Mouse (Mus musculus) intestine, embryonic 15.5 days (tissue): ENCODE measurements around the gene C9. TPM values are rescaled to one million over a fixed set of nuclear protein-coding genes. Genes with fewer than 3 reads are reported as not detected.
A peak's percentile ranks its signal among the peaks of the same experiment; 100 is the strongest.

Experiments
- ATAC-seq: fragments of 200-750 bp; cut with Nextera tagmentation; 2 replicates; pipeline ENCODE4 v1.8.0; 2017; ENCODE audit warnings: moderate TSS enrichment, moderate library complexity
- H3K27ac ChIP-seq: fragments of 300-500 bp; sonication (generic); 2 replicates; pipeline ENCODE4 v1.5.1; 2015; ENCODE audit warnings: mild to moderate bottlenecking, inconsistent platforms
- H3K27me3 ChIP-seq: fragments of 300-500 bp; sonication (generic); replicated peaks from 2 replicates; pipeline ENCODE4 v1.6.1; 2015; ENCODE audit warnings: inconsistent platforms
- H3K36me3 ChIP-seq: fragments of 300-500 bp; sonication (generic); 2 replicates; pipeline ENCODE4 v1.6.1; 2015; ENCODE audit warnings: inconsistent platforms
- H3K4me1 ChIP-seq: fragments of 300-500 bp; sonication (generic); replicated peaks from 2 replicates; pipeline ENCODE4 v1.6.1; 2015; ENCODE audit warnings: inconsistent platforms
- H3K4me2 ChIP-seq: fragments of 300-500 bp; sonication (generic); replicated peaks from 2 replicates; pipeline ENCODE4 v1.6.1; 2015; ENCODE audit warnings: mild to moderate bottlenecking, inconsistent platforms
- H3K4me3 ChIP-seq: fragments of 300-500 bp; sonication (generic); replicated peaks from 2 replicates; pipeline ENCODE4 v1.5.1; 2015; ENCODE audit warnings: inconsistent platforms
- H3K9ac ChIP-seq: fragments of 300-500 bp; sonication (generic); 2 replicates; pipeline ENCODE4 v1.6.1; 2015; ENCODE audit warnings: inconsistent platforms
- H3K9me3 ChIP-seq: fragments of 300-500 bp; sonication (generic); 2 replicates; pipeline ENCODE4 v1.6.1; 2016; ENCODE audit warnings: inconsistent platforms
- WGBS: fragments of 180-500 bp; shearing (Covaris S2); methylation state at CpG from one replicate; pipeline ENCODE4 v1.1.7; 2015; 5-methylcytosine and 5-hydroxymethylcytosine counted together
- polyA plus RNA-seq: library from polyadenylated mRNA; unstranded; fragments of >200 nt; fragmentation: Nextera tagmentation; extraction: Ambion mirVana; gene quantifications from 2 replicates; pipeline ENCODE4 v1.2.1, GENCODE M21; 2015

The C9 gene
- polyA plus RNA-seq, 1 experiment from 2014 or later = 4.2 TPM

- H3K4me3 ChIP-seq = no peak overlapping the region
- no peak overlapping the region for H3K4me2 ChIP-seq
- H3K9me3 ChIP-seq = no peaks in the 10 kb centered on the region
- H3K27ac ChIP-seq = no peak overlapping the region
- no peak for ATAC-seq
- WGBS = 89% methylated on average over 2 of the region's 2 CpGs
- H3K27me3 ChIP-seq = no peaks in the 10 kb centered on the region
- H3K4me1 ChIP-seq = no peaks in the 10 kb centered on the region
- H3K9ac ChIP-seq = no peak overlapping the region
- H3K36me3 ChIP-seq = no peaks in the 10 kb centered on the region
These were observed 47.3 kb downstream of the C9 start for GRCm38 (mm10) chr15:6492386-6492785.

GRCm38 (mm10) chr15:6498396-6499070 lies 53.4 kb downstream of the C9 start:
- Histone ChIP-seq H3K4me2 (no peak overlapping the region), H3K4me3 (no peak overlapping the region), H3K36me3 (no peaks in the 10 kb centered on the region), H3K9ac (no peak overlapping the region), H3K27ac (no peak overlapping the region), H3K4me1 (no peaks in the 10 kb centered on the region), H3K9me3 (no peaks in the 10 kb centered on the region), H3K27me3 (no peaks in the 10 kb centered on the region)
- WGBS = 83% methylated on average over 10 of the region's 10 CpGs
- ATAC-seq = no peak

GRCm38 (mm10) chr15:6500787-6501186 lies 55.7 kb downstream of the C9 start:
- ATAC-seq = no peak
- Histone ChIP-seq H3K36me3 (no peaks in the 10 kb centered on the region), H3K27me3 (no peaks in the 10 kb centered on the region), H3K4me3 (no peak overlapping the region), H3K9me3 (no peaks in the 10 kb centered on the region), H3K4me2 (no peak overlapping the region), H3K4me1 (no peaks in the 10 kb centered on the region), H3K27ac (no peak overlapping the region), H3K9ac (no peak overlapping the region)
- WGBS = 62% methylated on average over 1 of the region's 1 CpGs

GRCm38 (mm10) chr15:6517525-6517924 lies 72.4 kb downstream of the C9 start:
- 97% methylated on average over 1 of the region's 1 CpGs for WGBS
- no peak for ATAC-seq
- no peak overlapping the region for H3K4me2 ChIP-seq

GRCm38 (mm10) chr15:6519417-6520255 lies 74.5 kb downstream of the C9 start:
- Histone ChIP-seq H3K9ac (no peak overlapping the region), H3K4me2 (no peak overlapping the region), H3K27ac (no peak overlapping the region), H3K4me1 (no peaks in the 10 kb centered on the region), H3K9me3 (no peaks in the 10 kb centered on the region), H3K36me3 (no peaks in the 10 kb centered on the region), H3K27me3 (no peaks in the 10 kb centered on the region), H3K4me3 (no peak overlapping the region)
- 84% methylated on average over 19 of the region's 19 CpGs for WGBS
- ATAC-seq = no peak; the same call in 1 of the 2 replicates

More at GRCm38 (mm10) chr15:6517525-6517924, 72.4 kb downstream of the C9 start:
- Histone ChIP-seq H3K9ac (no peak overlapping the region), H3K4me1 (no peaks in the 10 kb centered on the region), H3K9me3 (no peaks in the 10 kb centered on the region), H3K27ac (no peak overlapping the region), H3K36me3 (no peaks in the 10 kb centered on the region), H3K27me3 (no peaks in the 10 kb centered on the region), H3K4me3 (no peak overlapping the region)

GRCm38 (mm10) chr15:6520505-6521155 lies 75.5 kb downstream of the C9 start:
- H3K4me2 ChIP-seq = no peak overlapping the region
- no peak overlapping the region for H3K9ac ChIP-seq
- peak; percentile 47; the same call in 1 of the 2 replicates for ATAC-seq
- H3K4me1 ChIP-seq = no peaks in the 10 kb centered on the region
- WGBS = 56% methylated on average over 10 of the region's 10 CpGs
- H3K36me3 ChIP-seq = no peaks in the 10 kb centered on the region
- no peaks in the 10 kb centered on the region for H3K27me3 ChIP-seq
- no peaks in the 10 kb centered on the region for H3K9me3 ChIP-seq
- H3K4me3 ChIP-seq = no peak overlapping the region
- H3K27ac ChIP-seq = no peak overlapping the region

GRCm38 (mm10) chr15:6522653-6523167 lies 77.6 kb downstream of the C9 start, which contains the start of gene Fyb:
Fyb (plus strand) TSS chr15:6522853.
- Histone ChIP-seq H3K9ac (no peak within 1 kb of the TSS), H3K27me3 (no peaks in the 10 kb centered on the region), H3K36me3 (no peaks in the 10 kb centered on the region), H3K4me2 (no peak within 1 kb of the TSS), H3K27ac (no peak within 1 kb of the TSS), H3K9me3 (no peaks in the 10 kb centered on the region), H3K4me3 (no peak within 1 kb of the TSS), H3K4me1 (no peaks in the 10 kb centered on the region)
- ATAC-seq = no peak
- 58% methylated on average over 8 of the region's 8 CpGs for WGBS

- H3K4me2 ChIP-seq = no peak overlapping the region
- no peaks in the 10 kb centered on the region for H3K4me1 ChIP-seq
- no peak overlapping the region for H3K27ac ChIP-seq
- H3K9ac ChIP-seq = no peak overlapping the region
- no peaks in the 10 kb centered on the region for H3K27me3 ChIP-seq
- no peak for ATAC-seq
- H3K9me3 ChIP-seq = no peaks in the 10 kb centered on the region
- H3K36me3 ChIP-seq = no peaks in the 10 kb centered on the region
- H3K4me3 ChIP-seq = no peak overlapping the region
- WGBS = 78% methylated on average over 2 of the region's 2 CpGs
These were observed 79.7 kb downstream of the C9 start for GRCm38 (mm10) chr15:6524801-6525200.

GRCm38 (mm10) chr15:6525386-6525785 lies 80.3 kb downstream of the C9 start:
- WGBS = 84% methylated on average over 3 of the region's 3 CpGs
- H3K36me3 ChIP-seq = no peaks in the 10 kb centered on the region

GRCm38 (mm10) chr15:6533858-6534343 lies 88.8 kb downstream of the C9 start:
- no peaks in the 10 kb centered on the region for H3K36me3 ChIP-seq
- no peak overlapping the region for H3K4me2 ChIP-seq
- no peak overlapping the region for H3K4me3 ChIP-seq
- no peaks in the 10 kb centered on the region for H3K27me3 ChIP-seq
- H3K4me1 ChIP-seq = no peaks in the 10 kb centered on the region
- no peak overlapping the region for H3K9ac ChIP-seq
- H3K27ac ChIP-seq = no peak overlapping the region
- WGBS = 91% methylated on average over 3 of the region's 3 CpGs
- H3K9me3 ChIP-seq = no peaks in the 10 kb centered on the region
- no peak for ATAC-seq

More at GRCm38 (mm10) chr15:6525386-6525785, 80.3 kb downstream of the C9 start:
- ATAC-seq = no peak
- no peak overlapping the region for H3K27ac ChIP-seq
- H3K4me2 ChIP-seq = no peak overlapping the region
- H3K9ac ChIP-seq = no peak overlapping the region
- H3K27me3 ChIP-seq = no peaks in the 10 kb centered on the region
- no peaks in the 10 kb centered on the region for H3K9me3 ChIP-seq
- no peaks in the 10 kb centered on the region for H3K4me1 ChIP-seq
- no peak overlapping the region for H3K4me3 ChIP-seq

- no peaks in the 10 kb centered on the region for H3K4me1 ChIP-seq
- WGBS = 79% methylated on average over 8 of the region's 8 CpGs
- no peak overlapping the region for H3K4me3 ChIP-seq
- H3K27ac ChIP-seq = no peak overlapping the region
- H3K4me2 ChIP-seq = no peak overlapping the region
- H3K9ac ChIP-seq = no peak overlapping the region
- H3K27me3 ChIP-seq = no peaks in the 10 kb centered on the region
- no peaks in the 10 kb centered on the region for H3K36me3 ChIP-seq
- H3K9me3 ChIP-seq = no peaks in the 10 kb centered on the region
- no peak for ATAC-seq
These were observed 89.5 kb downstream of the C9 start for GRCm38 (mm10) chr15:6534592-6534991.
